ENCODE assay signal across 23 mouse cellular contexts in the genomic region with DNA sequence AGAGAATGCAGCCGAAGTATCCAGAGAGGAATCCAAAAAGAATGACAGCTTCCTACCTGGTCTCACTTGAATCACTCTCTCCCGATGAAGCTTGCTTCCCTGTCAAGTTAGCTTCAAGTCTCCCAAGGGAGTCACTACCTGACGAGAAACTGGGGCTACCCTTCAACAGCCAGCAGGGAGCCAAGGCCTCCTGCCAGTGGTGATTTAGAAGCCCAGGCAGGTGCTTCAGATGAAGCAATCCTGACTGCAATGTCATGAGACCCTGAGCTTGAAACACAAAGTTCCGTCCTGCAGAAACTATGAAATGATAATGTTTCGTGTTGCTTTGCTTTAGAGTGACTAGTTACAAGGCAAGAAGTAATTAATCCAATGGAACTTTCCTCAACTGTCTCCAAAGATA. TPM values are rescaled to one million over a fixed set of nuclear protein-coding genes. Genes with fewer than 3 reads are reported as not detected.
DNase-seq lines count a peak whose midpoint lies in the region; TF ChIP-seq lines count a peak whose summit lies in the region.
"Had no signal": no experiment of that assay in that cellular context is flagged by ENCODE, and none has a peak within 500 bp of the region (broad histone marks: within the 10 kb centered on the region; RNA-seq: fewer than 3 reads in every experiment).

No protein-coding gene starts in this region.

- H3K4me3 ChIP-seq in gastrocnemius, adult 2 months, result peak overlapping the region; percentile 9; the same call in 1 of the 2 replicates
- H3K4me3 ChIP-seq in testis, adult 2 months (ENCODE audit: control insufficient read depth, low read depth, low read length), result no peak overlapping the region
- H3K4me3 ChIP-seq: embryonic facial prominence, embryonic 13.5 days; embryonic facial prominence, embryonic 15.5 days; erythroblast, embryonic 14.5 days; forebrain, embryonic 10.5 days; forebrain, embryonic 12.5 days had no signal

- peaks cover 7% of the 10 kb centered on the region for H3K4me1 ChIP-seq in testis, adult 2 months (ENCODE audit: control insufficient read depth, insufficient read depth, low read length)
- H3K4me1 ChIP-seq: embryonic facial prominence, embryonic 13.5 days; forebrain, embryonic 10.5 days had no signal

- peak overlapping the region; percentile 84 for H3K27ac ChIP-seq in gastrocnemius, adult 2 months
- H3K27ac ChIP-seq in testis, adult 2 months (ENCODE audit: control insufficient read depth, insufficient read depth, low read depth, low read length), result peak overlapping the region; percentile 64; the same call in 1 of the 2 replicates
- H3K27ac ChIP-seq: embryonic facial prominence, embryonic 13.5 days; embryonic facial prominence, embryonic 15.5 days; forebrain, embryonic 10.5 days; forebrain, embryonic 12.5 days had no signal

- no peak for TF ChIP-seq CTCF in gastrocnemius, adult 2 months (IDR thresholded peaks at IDR 0.05)
- TF ChIP-seq CTCF in testis, adult 2 months (IDR thresholded peaks at IDR 0.05; ENCODE audit: control insufficient read depth, insufficient read depth, insufficient replicate concordance, low read depth, low read length), result no peak

- intact Hi-C loops in gastrocnemius, adult 2 months (cut with DNase I), result no loop called here

- H3K27me3 ChIP-seq in testis, adult 2 months (ENCODE audit: control insufficient read depth, insufficient read depth, low read length), result no peaks in the 10 kb centered on the region
- H3K27me3 ChIP-seq: embryonic facial prominence, embryonic 13.5 days; embryonic facial prominence, embryonic 15.5 days; forebrain, embryonic 12.5 days had no signal

- peak; percentile 79 for DNase-seq in gastrocnemius, adult 2 months
- DNase-seq in gastrocnemius, postnatal 10 days, result no peak
- DNase-seq in testis, postnatal 10 days (ENCODE audit: low spot score), result no peak
- peak; percentile 65 for DNase-seq in skeletal muscle tissue, adult 2 months (ENCODE audit: low read depth, low spot score)
- DNase-seq in layer of hippocampus, adult 8-10 months (ENCODE audit: low spot score in 2 of 2), result no peak
- DNase-seq: adrenal gland, adult 2 months; adrenal gland, postnatal 10 days; adrenal gland, postnatal 25 days; cerebellum, adult 11 months; cerebellum, adult 18-20 months; cerebellum, adult 8-10 months; cerebellum, adult 9-11 months; cerebellum, postnatal 14 days; cerebellum, postnatal 36 days; embryo, embryonic 11 days had no signal

- no peaks in the 10 kb centered on the region for H3K36me3 ChIP-seq in testis, adult 2 months (ENCODE audit: control insufficient read depth, insufficient read depth, low read length)
- H3K36me3 ChIP-seq: forebrain, embryonic 12.5 days had no signal

- no peak for TF ChIP-seq POLR2A in testis, adult 2 months (IDR thresholded peaks at IDR 0.05; ENCODE audit: control insufficient read depth, low read depth, low read length)

RNA-seq across cellular contexts. Expression of gene Osbpl9, which starts 8.2 kb away (rescaled TPM):
- total RNA-seq in gastrocnemius, adult 2 months (2021), result 100 to 1,000 TPM in 1 of 2 experiments, 10 to 100 TPM in 1; 91.5 to 112 TPM
- total RNA-seq in gastrocnemius, postnatal 10 days (2021), result 10 to 100 TPM; 93.6 to 98.0 TPM
- polyA plus RNA-seq in testis, adult 2 months (2012; rRNA removed), result 90.5 and 100 TPM in 2 replicates
- 10 to 100 TPM; 48.2 to 59.2 (median 56.3) TPM for total RNA-seq in layer of hippocampus, adult 8-10 months (2022)

RNA-seq across cellular contexts. Expression of gene Calr4, which starts 40.4 kb away (rescaled TPM):
- total RNA-seq in gastrocnemius, adult 2 months (2021), result under 1 TPM in 1 of 2 experiments, not detected in 1; 0.15 TPM
- total RNA-seq in gastrocnemius, postnatal 10 days (2021), result not detected
- polyA plus RNA-seq in testis, adult 2 months (2012; rRNA removed), result 1.8 and 2.4 TPM in 2 replicates
- 1 to 10 TPM in 2 of 4 experiments, under 1 TPM in 2; 0.76 to 2.0 (median 1.0) TPM for total RNA-seq in layer of hippocampus, adult 8-10 months (2022)
- total RNA-seq: common myeloid progenitor, adult 5-6 weeks; MEL had no signal
- polyA plus RNA-seq: adrenal gland, adult 2 months; erythroblast, embryonic 14.5 days; forebrain, embryonic 12.5 days had no signal

Comparison
In these comparisons a context has a peak if more than half of its experiments do, and no peak if none do; other contexts are left out.
1. DNase-seq: peak in gastrocnemius, adult 2 months (single experiment) and skeletal muscle tissue, adult 2 months (single experiment); none in gastrocnemius, postnatal 10 days (single experiment), testis, postnatal 10 days (single experiment) and layer of hippocampus, adult 8-10 months (0 of 2).